Mouse (Mus musculus): Measurements from ENCODE around the gene Apoa2. TPM values are rescaled to one million over a fixed set of nuclear protein-coding genes. Genes with fewer than 3 reads are reported as not detected.
A peak's percentile ranks its signal among the peaks of the same experiment; 100 is the strongest.
"Not testable (repeated sequence)": the region's sequence is repeated elsewhere in the genome, so short reads cannot be mapped to it uniquely, and the experiment has no call there.

The Apoa2 gene
- polyA plus RNA-seq, 1 experiment from 2014 or later = 1.9 TPM

GRCm38 (mm10) chr1:171237438-171237837, 12.6 kb downstream of the Apoa2 start:
- H3K9me3 ChIP-seq (ENCODE audit: control insufficient read depth, low read length) = no peaks in the 10 kb centered on the region
- no peaks in the 10 kb centered on the region for H3K4me1 ChIP-seq (replicated peaks; ENCODE audit: control insufficient read depth, insufficient read depth, low read length)
- H3K27me3 ChIP-seq (ENCODE audit: control insufficient read depth, insufficient read depth, low read length) = no peaks in the 10 kb centered on the region
- WGBS = 80% methylated on average over 6 of the region's 6 CpGs
- H3K4me2 ChIP-seq (ENCODE audit: low read depth, low read length, severe bottlenecking) = no peak overlapping the region
- no peak for ATAC-seq (replicated peaks; ENCODE audit: low FRiP score)
- peaks cover 16% of the 10 kb centered on the region; the same call in 1 of the 2 replicates for H3K36me3 ChIP-seq (ENCODE audit: control insufficient read depth, insufficient read depth, low read length)
- H3K27ac ChIP-seq (ENCODE audit: low read depth, low read length) = no peak overlapping the region
- no peak overlapping the region for H3K4me3 ChIP-seq (ENCODE audit: low read depth, low read length)
- no peak for DNase-seq (ENCODE audit: low spot score)
- no peak overlapping the region for H3K9ac ChIP-seq (ENCODE audit: low read length)

GRCm38 (mm10) chr1:171238463-171238862, 13.6 kb downstream of the Apoa2 start:
- Histone ChIP-seq H3K27me3 (ENCODE audit: control insufficient read depth, insufficient read depth, low read length) (no peaks in the 10 kb centered on the region), H3K9me3 (ENCODE audit: control insufficient read depth, low read length) (no peaks in the 10 kb centered on the region), H3K4me2 (ENCODE audit: low read depth, low read length, severe bottlenecking) (no peak overlapping the region), H3K9ac (ENCODE audit: low read length) (no peak overlapping the region), H3K4me3 (ENCODE audit: low read depth, low read length) (no peak overlapping the region), H3K36me3 (ENCODE audit: control insufficient read depth, insufficient read depth, low read length) (peaks cover 16% of the 10 kb centered on the region; the same call in 1 of the 2 replicates), H3K27ac (ENCODE audit: low read depth, low read length) (no peak overlapping the region), H3K4me1 (replicated peaks; ENCODE audit: control insufficient read depth, insufficient read depth, low read length) (no peaks in the 10 kb centered on the region)
- DNase-seq (ENCODE audit: low spot score) (peak; percentile 76), ATAC-seq (replicated peaks; ENCODE audit: low FRiP score) (no peak)
- 73% methylated on average over 14 of the region's 14 CpGs for WGBS

- H3K4me2 ChIP-seq (ENCODE audit: low read depth, low read length, severe bottlenecking) = no peak overlapping the region
- no peak overlapping the region for H3K4me3 ChIP-seq (ENCODE audit: low read depth, low read length)
- ATAC-seq (replicated peaks; ENCODE audit: low FRiP score) (no peak), DNase-seq (ENCODE audit: low spot score) (no peak)
- no peak overlapping the region for H3K9ac ChIP-seq (ENCODE audit: low read length)
- H3K27ac ChIP-seq (ENCODE audit: low read depth, low read length) = no peak overlapping the region
- no peaks in the 10 kb centered on the region for H3K9me3 ChIP-seq (ENCODE audit: control insufficient read depth, low read length)
- no peaks in the 10 kb centered on the region for H3K4me1 ChIP-seq (replicated peaks; ENCODE audit: control insufficient read depth, insufficient read depth, low read length)
- peaks cover 16% of the 10 kb centered on the region; the same call in 1 of the 2 replicates for H3K36me3 ChIP-seq (ENCODE audit: control insufficient read depth, insufficient read depth, low read length)
- 82% methylated on average over 15 of the region's 15 CpGs for WGBS
- no peaks in the 10 kb centered on the region for H3K27me3 ChIP-seq (ENCODE audit: control insufficient read depth, insufficient read depth, low read length)
Observed at GRCm38 (mm10) chr1:171239992-171240744, 15.3 kb downstream of the Apoa2 start.

- H3K27me3 ChIP-seq (ENCODE audit: control insufficient read depth, insufficient read depth, low read length) = no peaks in the 10 kb centered on the region
- ATAC-seq (replicated peaks; ENCODE audit: low FRiP score) = no peak
- 0 out of 2 replicates have a peak, but pooled peaks cover 3% of the 10 kb centered on the region for H3K4me1 ChIP-seq (replicated peaks; ENCODE audit: control insufficient read depth, insufficient read depth, low read length)
- WGBS = 91% methylated on average over 10 of the region's 10 CpGs
- H3K27ac ChIP-seq (ENCODE audit: low read depth, low read length) = no peak overlapping the region
- no peak overlapping the region for H3K9ac ChIP-seq (ENCODE audit: low read length)
- H3K4me3 ChIP-seq (ENCODE audit: low read depth, low read length) = no peak overlapping the region
- no peak overlapping the region for H3K4me2 ChIP-seq (ENCODE audit: low read depth, low read length, severe bottlenecking)
- H3K9me3 ChIP-seq (ENCODE audit: control insufficient read depth, low read length) = no peaks in the 10 kb centered on the region
- no peak for DNase-seq (ENCODE audit: low spot score)
- peaks cover 15% of the 10 kb centered on the region; the same call in 1 of the 2 replicates for H3K36me3 ChIP-seq (ENCODE audit: control insufficient read depth, insufficient read depth, low read length)
Observed at GRCm38 (mm10) chr1:171240911-171241310, 16.1 kb downstream of the Apoa2 start.

GRCm38 (mm10) chr1:171241952-171242351, 17.1 kb downstream of the Apoa2 start:
- not testable (repeated sequence) for H3K4me3 ChIP-seq (ENCODE audit: low read depth, low read length); H3K27ac ChIP-seq (ENCODE audit: low read depth, low read length); DNase-seq (ENCODE audit: low spot score); ATAC-seq (replicated peaks; ENCODE audit: low FRiP score); H3K4me1 ChIP-seq (replicated peaks; ENCODE audit: control insufficient read depth, insufficient read depth, low read length); H3K27me3 ChIP-seq (ENCODE audit: control insufficient read depth, insufficient read depth, low read length); H3K9ac ChIP-seq (ENCODE audit: low read length); H3K9me3 ChIP-seq (ENCODE audit: control insufficient read depth, low read length); H3K36me3 ChIP-seq (ENCODE audit: control insufficient read depth, insufficient read depth, low read length); H3K4me2 ChIP-seq (ENCODE audit: low read depth, low read length, severe bottlenecking)
- WGBS = 82% methylated on average over 12 of the region's 12 CpGs

GRCm38 (mm10) chr1:171245353-171245752, 20.5 kb downstream of the Apoa2 start:
- Histone ChIP-seq H3K9ac (ENCODE audit: low read length) (no peak overlapping the region), H3K36me3 (ENCODE audit: control insufficient read depth, insufficient read depth, low read length) (no peaks in the 10 kb centered on the region; the same call in 1 of the 2 replicates), H3K4me1 (replicated peaks; ENCODE audit: control insufficient read depth, insufficient read depth, low read length) (peaks cover 13% of the 10 kb centered on the region), H3K9me3 (ENCODE audit: control insufficient read depth, low read length) (no peaks in the 10 kb centered on the region), H3K27me3 (ENCODE audit: control insufficient read depth, insufficient read depth, low read length) (no peaks in the 10 kb centered on the region), H3K4me2 (ENCODE audit: low read depth, low read length, severe bottlenecking) (no peak overlapping the region), H3K4me3 (ENCODE audit: low read depth, low read length) (no peak overlapping the region), H3K27ac (ENCODE audit: low read depth, low read length) (no peak overlapping the region)
- ATAC-seq (replicated peaks; ENCODE audit: low FRiP score) (no peak), DNase-seq (ENCODE audit: low spot score) (no peak)
- 87% methylated on average over 8 of the region's 8 CpGs for WGBS

- under 1% methylated on average over 41 of the region's 41 CpGs for WGBS
- H3K4me1 ChIP-seq (replicated peaks; ENCODE audit: control insufficient read depth, insufficient read depth, low read length) = peaks cover 25% of the 10 kb centered on the region
Observed at GRCm38 (mm10) chr1:171246709-171247452, 22.0 kb downstream of the Apoa2 start.

GRCm38 (mm10) chr1:171247453-171247841, 22.6 kb downstream of the Apoa2 start:
- Histone ChIP-seq H3K27ac (ENCODE audit: low read depth, low read length) (peak overlapping the region; percentile 63), H3K9ac (ENCODE audit: low read length) (peak overlapping the region; percentile 92), H3K4me2 (ENCODE audit: low read depth, low read length, severe bottlenecking) (peak overlapping the region; percentile 50), H3K36me3 (ENCODE audit: control insufficient read depth, insufficient read depth, low read length) (no peaks in the 10 kb centered on the region; the same call in 1 of the 2 replicates), H3K27me3 (ENCODE audit: control insufficient read depth, insufficient read depth, low read length) (no peaks in the 10 kb centered on the region), H3K4me3 (ENCODE audit: low read depth, low read length) (peak overlapping the region; percentile 81), H3K4me1 (replicated peaks; ENCODE audit: control insufficient read depth, insufficient read depth, low read length) (peaks cover 30% of the 10 kb centered on the region), H3K9me3 (ENCODE audit: control insufficient read depth, low read length) (no peaks in the 10 kb centered on the region)
- DNase-seq (ENCODE audit: low spot score) = peak; percentile 57
- WGBS = 16% methylated on average over 13 of the region's 13 CpGs
- peak; percentile 11 for ATAC-seq (replicated peaks; ENCODE audit: low FRiP score)

More at GRCm38 (mm10) chr1:171246709-171247452, 22.0 kb downstream of the Apoa2 start:
- H3K4me2 ChIP-seq (ENCODE audit: low read depth, low read length, severe bottlenecking) = peak overlapping the region; percentile 78
- no peaks in the 10 kb centered on the region for H3K9me3 ChIP-seq (ENCODE audit: control insufficient read depth, low read length)
- DNase-seq (ENCODE audit: low spot score) (peak; percentile 99), ATAC-seq (replicated peaks; ENCODE audit: low FRiP score) (peak; percentile 91)
- H3K27me3 ChIP-seq (ENCODE audit: control insufficient read depth, insufficient read depth, low read length) = no peaks in the 10 kb centered on the region
- H3K36me3 ChIP-seq (ENCODE audit: control insufficient read depth, insufficient read depth, low read length) = no peaks in the 10 kb centered on the region; the same call in 1 of the 2 replicates
- peak overlapping the region; percentile 63 for H3K27ac ChIP-seq (ENCODE audit: low read depth, low read length)
- peak overlapping the region; percentile 92 for H3K9ac ChIP-seq (ENCODE audit: low read length)
- H3K4me3 ChIP-seq (ENCODE audit: low read depth, low read length) = peak overlapping the region; percentile 81
